Mouse (Mus musculus): ENCODE measurements around the gene Ssh3. TPM values are rescaled to one million over a fixed set of nuclear protein-coding genes. Genes with fewer than 3 reads are reported as not detected.

The Ssh3 gene
- polyA plus RNA-seq, 1 experiment = 98.0 TPM

DNA sequence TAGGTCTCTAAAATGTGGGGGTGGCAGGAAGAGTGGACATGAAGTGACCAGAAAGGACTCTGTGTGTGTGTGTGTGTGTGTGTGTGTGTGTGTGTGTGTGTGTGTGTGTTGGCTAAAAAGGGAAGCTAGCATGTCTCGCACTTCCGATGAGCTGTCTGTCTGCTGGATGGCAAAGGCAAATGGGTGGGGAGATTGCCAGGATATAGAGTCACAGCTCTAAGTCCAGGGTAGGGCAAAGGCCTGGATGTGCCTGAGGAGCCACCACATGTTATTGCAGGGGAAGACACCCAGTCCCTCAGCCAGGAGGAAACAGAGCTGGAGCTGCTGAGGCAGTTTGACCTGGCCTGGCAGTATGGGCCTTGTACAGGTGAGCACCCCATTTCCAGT, 36.8 kb downstream of the Ssh3 start:
- no peak for DNase-seq
- Histone ChIP-seq H3K4me3 (replicated peaks; ENCODE audit: extremely low read depth, low read depth, low read length) (peak overlapping the region; percentile 79), H3K4me1 (ENCODE audit: control insufficient read depth, insufficient read depth, low read length) (peaks cover 12% of the 10 kb centered on the region)
- WGBS = 9% methylated on average over 2 of the region's 2 CpGs
- TF ChIP-seq POLR2A (IDR thresholded peaks at IDR 0.05; ENCODE audit: borderline replicate concordance, extremely low read depth, low read depth, low read length) = peak; percentile 48; the same call in 1 of the 2 replicates
- no peak for TF ChIP-seq CTCF (IDR thresholded peaks at IDR 0.05; ENCODE audit: insufficient read depth, low read length)

DNA sequence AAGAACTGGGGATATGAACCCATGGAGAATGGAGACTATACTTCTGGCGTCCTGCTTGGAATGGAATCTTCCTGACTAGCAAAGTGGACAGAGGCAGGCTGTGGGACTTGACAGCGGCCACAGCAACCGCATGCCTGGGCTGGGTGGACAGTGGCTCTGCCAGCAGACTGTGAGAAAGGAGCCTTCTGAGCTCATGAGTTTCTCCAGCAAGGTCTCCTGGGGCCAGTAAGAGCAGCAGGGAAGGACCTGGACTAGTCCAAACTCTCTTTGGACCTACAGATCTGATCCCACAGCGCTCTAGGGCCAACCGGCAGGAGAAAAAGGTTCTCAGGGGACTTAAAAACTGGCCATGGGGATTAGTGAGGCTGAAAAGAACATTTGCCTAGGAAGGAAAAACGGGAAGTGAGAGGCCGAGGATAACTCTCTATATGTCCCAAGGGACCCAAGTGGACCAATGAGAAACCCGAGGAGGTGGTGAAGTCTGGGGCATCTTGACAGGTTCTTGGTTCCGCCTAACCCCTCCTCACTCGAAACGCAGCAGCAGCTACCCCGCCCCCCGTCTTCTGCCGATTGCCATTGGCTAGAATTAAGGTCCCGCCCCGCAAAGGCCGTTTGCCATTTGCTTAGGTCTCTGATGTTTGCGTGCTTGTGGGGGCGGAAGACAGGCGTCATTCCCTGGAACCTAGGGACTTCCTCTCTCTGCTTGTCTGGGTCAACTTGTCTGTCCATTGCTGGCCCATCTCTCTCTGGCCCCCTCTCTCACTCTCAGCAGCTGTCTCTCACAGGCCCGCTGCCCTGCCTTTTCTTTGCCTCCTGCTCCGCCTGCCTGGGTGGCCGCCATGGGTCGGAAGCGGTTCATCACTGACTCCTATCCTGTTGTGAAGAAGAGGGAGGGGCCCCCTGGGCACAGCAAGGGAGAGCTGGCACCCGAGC, 37.5 kb downstream of the Ssh3 start, which contains the start of gene Pold4:
Pold4 (plus strand) TSS at position 647 of the 933 bp plus-strand sequence.
- peaks cover 12% of the 10 kb centered on the region for H3K4me1 ChIP-seq (ENCODE audit: control insufficient read depth, insufficient read depth, low read length)
- peak; percentile 96 for DNase-seq
- WGBS = 7% methylated on average over 26 of the region's 26 CpGs
- no peak for TF ChIP-seq CTCF (IDR thresholded peaks at IDR 0.05; ENCODE audit: insufficient read depth, low read length)
- TF ChIP-seq POLR2A (IDR thresholded peaks at IDR 0.05; ENCODE audit: borderline replicate concordance, extremely low read depth, low read depth, low read length) = peak; percentile 93; the same call in 1 of the 2 replicates
- H3K4me3 ChIP-seq (replicated peaks; ENCODE audit: extremely low read depth, low read depth, low read length) = peak within 1 kb of the TSS; percentile 79

DNA sequence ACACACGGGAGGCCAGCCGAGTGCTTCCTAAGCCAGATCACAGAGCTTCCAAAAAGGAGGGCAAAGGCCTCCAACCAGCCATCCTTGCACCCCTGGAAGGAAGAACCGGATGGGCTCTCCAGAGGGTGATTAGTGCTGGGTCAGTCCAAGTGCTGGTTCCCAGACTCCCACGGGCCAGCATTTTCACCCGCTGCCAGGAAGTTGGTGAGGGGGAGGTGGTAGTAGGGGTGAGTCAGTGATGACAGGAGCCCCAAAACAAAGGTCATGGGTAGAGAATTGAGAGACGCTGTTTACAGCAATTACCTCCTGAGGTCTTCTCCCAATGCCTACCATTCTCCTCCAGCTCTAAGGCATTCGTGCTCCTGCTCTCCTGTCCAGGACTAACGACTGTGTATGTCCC, 38.6 kb downstream of the Ssh3 start:
- TF ChIP-seq POLR2A (IDR thresholded peaks at IDR 0.05; ENCODE audit: borderline replicate concordance, extremely low read depth, low read depth, low read length) (no peak), CTCF (IDR thresholded peaks at IDR 0.05; ENCODE audit: insufficient read depth, low read length) (no peak)
- Histone ChIP-seq H3K4me1 (ENCODE audit: control insufficient read depth, insufficient read depth, low read length) (peaks cover 12% of the 10 kb centered on the region), H3K4me3 (replicated peaks; ENCODE audit: extremely low read depth, low read depth, low read length) (no peak overlapping the region)
- WGBS = 54% methylated on average over 8 of the region's 8 CpGs
- DNase-seq = no peak

DNA sequence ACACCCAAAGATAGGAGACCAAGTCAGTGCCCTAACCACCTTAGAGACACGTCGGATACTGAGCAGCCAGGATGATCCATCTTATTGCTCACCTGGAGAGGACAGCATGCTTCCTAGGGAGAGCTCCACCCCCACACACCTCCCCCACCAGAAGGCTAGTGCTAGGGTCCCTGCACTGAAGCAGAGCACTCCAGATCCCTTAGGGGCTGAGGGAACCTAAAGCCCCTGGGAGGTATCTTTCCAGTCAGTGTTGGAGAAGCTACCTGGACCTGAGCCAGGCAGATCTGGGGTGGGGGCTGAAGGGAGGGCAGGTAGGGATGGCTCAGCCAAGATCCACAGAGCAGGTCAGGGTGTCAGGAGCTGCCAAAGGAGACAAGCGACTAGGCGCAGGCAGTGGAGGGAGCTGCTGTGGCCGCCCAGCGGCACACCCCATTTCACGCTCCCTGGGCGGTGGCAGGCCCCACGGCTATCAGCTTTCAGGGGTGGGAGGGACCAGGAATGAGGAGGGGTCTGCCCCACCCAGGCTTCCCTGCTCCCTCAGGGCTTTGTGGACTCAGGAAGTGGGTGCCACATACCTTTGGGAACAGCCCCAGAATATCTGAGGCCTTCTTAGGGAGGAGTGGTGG, 39.4 kb downstream of the Ssh3 start:
- Histone ChIP-seq H3K4me3 (replicated peaks; ENCODE audit: extremely low read depth, low read depth, low read length) (no peak overlapping the region), H3K4me1 (ENCODE audit: control insufficient read depth, insufficient read depth, low read length) (peaks cover 12% of the 10 kb centered on the region)
- TF ChIP-seq POLR2A (IDR thresholded peaks at IDR 0.05; ENCODE audit: borderline replicate concordance, extremely low read depth, low read depth, low read length) (no peak), CTCF (IDR thresholded peaks at IDR 0.05; ENCODE audit: insufficient read depth, low read length) (no peak)
- 64% methylated on average over 9 of the region's 9 CpGs for WGBS
- no peak for DNase-seq

DNA sequence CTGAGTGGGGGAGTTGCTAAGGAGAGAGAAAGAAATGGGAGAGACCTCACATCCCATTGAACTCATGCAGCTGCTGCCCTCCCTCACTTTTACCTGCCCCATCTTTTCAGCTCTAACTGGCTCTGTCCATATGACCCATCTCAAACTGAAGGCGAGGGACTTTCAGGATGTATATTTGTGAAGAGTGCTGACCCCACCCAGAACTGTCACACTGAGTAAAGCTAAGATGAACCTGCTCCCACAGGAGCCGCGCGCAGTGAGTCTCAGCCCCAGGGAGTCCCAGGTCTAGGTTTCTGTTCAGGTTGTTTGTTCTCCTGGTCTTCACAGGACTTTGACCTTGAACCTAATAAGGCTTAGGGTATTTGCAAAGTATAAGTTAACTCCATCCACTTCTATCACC, 40.1 kb downstream of the Ssh3 start:
- WGBS = 73% methylated on average over 4 of the region's 4 CpGs
- TF ChIP-seq CTCF (IDR thresholded peaks at IDR 0.05; ENCODE audit: insufficient read depth, low read length) (no peak), POLR2A (IDR thresholded peaks at IDR 0.05; ENCODE audit: borderline replicate concordance, extremely low read depth, low read depth, low read length) (no peak)
- H3K4me3 ChIP-seq (replicated peaks; ENCODE audit: extremely low read depth, low read depth, low read length) = no peak overlapping the region
- no peak for DNase-seq
- H3K4me1 ChIP-seq (ENCODE audit: control insufficient read depth, insufficient read depth, low read length) = peaks cover 12% of the 10 kb centered on the region

DNA sequence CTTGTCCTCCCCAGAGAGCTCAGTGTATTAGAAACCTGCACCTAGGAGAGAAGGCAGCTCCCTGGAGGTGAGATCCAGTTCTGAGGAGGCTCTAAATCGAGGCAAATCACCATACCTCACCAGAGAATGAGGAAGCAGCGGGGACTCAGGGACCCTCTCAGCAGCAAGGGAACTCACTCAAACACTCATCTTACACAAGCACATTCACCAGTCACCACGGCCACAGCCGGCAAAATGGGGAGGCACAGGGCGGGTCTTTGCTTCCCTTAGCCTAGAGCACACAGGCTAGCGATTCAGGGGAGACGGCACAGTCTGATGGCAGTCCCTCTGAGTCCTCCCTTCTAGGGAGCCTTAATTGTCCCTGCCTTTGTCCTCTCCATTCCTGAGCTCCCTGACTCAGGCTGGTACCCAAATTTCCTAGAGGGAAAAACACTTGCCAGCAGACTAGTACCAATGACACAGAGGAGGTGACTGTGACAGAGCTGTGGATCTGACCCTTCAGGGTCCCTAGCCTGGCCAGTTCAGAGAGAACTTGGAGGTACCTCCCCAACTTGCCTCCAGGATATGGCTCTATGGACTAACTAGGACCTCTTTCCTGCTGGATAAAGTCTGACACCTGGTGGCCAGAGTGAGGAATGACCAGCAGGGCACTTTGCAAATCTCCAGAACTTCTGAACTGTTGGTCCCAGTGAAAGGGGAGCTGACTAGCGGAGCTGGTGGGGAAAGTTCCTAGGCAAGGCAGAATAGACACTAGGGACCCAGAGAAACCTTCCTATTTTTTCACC, 40.9 kb downstream of the Ssh3 start:
- Histone ChIP-seq H3K4me3 (replicated peaks; ENCODE audit: extremely low read depth, low read depth, low read length) (no peak overlapping the region), H3K4me1 (ENCODE audit: control insufficient read depth, insufficient read depth, low read length) (peaks cover 12% of the 10 kb centered on the region)
- TF ChIP-seq CTCF (IDR thresholded peaks at IDR 0.05; ENCODE audit: insufficient read depth, low read length) (peak; percentile 76), POLR2A (IDR thresholded peaks at IDR 0.05; ENCODE audit: borderline replicate concordance, extremely low read depth, low read depth, low read length) (no peak)
- DNase-seq = peak; percentile 58
- 13% methylated on average over 8 of the region's 8 CpGs for WGBS

DNA sequence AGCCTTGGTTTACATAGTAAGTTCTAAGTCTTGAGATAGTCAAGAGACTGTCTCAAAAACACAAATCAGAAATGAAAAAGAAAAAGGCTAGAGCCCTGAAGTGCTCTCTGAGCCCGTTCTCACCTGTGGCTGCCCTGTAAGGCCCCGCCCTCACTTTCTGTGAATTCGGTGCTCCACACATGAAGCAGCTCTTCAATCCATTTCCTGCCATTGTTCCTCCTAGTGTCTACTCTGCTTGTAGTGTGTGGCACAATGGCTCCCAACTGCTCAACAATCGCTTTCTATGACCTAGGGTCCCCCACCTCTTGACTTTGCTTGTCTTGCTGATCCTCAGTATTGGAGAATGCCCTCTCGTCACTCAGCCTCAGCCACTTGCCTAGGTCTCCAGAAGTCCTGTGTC, 41.5 kb downstream of the Ssh3 start:
- 45% methylated on average over 5 of the region's 5 CpGs for WGBS
- TF ChIP-seq CTCF (IDR thresholded peaks at IDR 0.05; ENCODE audit: insufficient read depth, low read length) = no peak
- no peak for TF ChIP-seq POLR2A (IDR thresholded peaks at IDR 0.05; ENCODE audit: borderline replicate concordance, extremely low read depth, low read depth, low read length)
- no peak for DNase-seq
- peaks cover 10% of the 10 kb centered on the region for H3K4me1 ChIP-seq (ENCODE audit: control insufficient read depth, insufficient read depth, low read length)
- H3K4me3 ChIP-seq (replicated peaks; ENCODE audit: extremely low read depth, low read depth, low read length) = no peak overlapping the region

DNA sequence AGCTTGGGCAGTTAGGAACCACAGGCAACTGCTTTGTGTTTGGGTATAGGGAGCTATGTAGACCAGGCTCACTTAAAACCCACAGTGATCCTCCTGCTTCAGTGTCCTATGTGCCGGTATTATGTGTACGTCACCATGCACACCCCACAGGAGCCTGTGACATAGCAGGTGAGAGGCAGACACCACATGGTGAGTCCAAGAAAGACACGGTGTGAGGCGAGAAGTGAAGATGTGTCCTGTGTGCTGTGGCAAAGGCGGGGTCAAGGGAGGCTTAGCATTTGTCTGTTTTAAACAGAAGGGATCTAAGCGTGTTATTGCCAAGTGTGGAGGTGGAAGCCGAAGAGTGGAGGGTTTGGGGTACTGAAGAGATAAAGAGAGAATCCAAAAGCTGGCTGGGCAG, 42.2 kb downstream of the Ssh3 start:
- H3K4me3 ChIP-seq (replicated peaks; ENCODE audit: extremely low read depth, low read depth, low read length) = no peak overlapping the region
- H3K4me1 ChIP-seq (ENCODE audit: control insufficient read depth, insufficient read depth, low read length) = peaks cover 10% of the 10 kb centered on the region
- TF ChIP-seq CTCF (IDR thresholded peaks at IDR 0.05; ENCODE audit: insufficient read depth, low read length) (no peak), POLR2A (IDR thresholded peaks at IDR 0.05; ENCODE audit: borderline replicate concordance, extremely low read depth, low read depth, low read length) (no peak)
- 77% methylated on average over 7 of the region's 7 CpGs for WGBS
- DNase-seq = no peak

DNA sequence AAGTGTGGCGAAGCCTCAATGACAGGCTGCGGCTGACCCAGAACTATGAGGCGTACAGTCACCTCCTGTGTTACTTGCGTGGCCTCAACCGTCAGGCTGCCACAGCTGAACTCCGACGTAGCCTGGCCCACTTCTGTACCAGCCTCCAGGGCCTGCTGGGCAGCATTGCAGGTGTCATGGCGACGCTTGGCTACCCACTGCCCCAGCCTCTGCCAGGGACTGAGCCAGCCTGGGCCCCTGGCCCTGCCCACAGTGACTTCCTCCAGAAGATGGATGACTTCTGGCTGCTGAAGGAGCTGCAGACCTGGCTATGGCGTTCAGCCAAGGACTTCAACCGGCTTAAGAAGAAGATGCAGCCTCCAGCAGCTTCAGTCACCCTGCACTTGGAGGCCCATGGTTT, 46.8 kb downstream of the Ssh3 start:
- WGBS = 56% methylated on average over 11 of the region's 11 CpGs
- Histone ChIP-seq H3K4me1 (ENCODE audit: control insufficient read depth, insufficient read depth, low read length) (peaks cover 11% of the 10 kb centered on the region), H3K4me3 (replicated peaks; ENCODE audit: extremely low read depth, low read depth, low read length) (no peak overlapping the region)
- no peak for DNase-seq
- TF ChIP-seq CTCF (IDR thresholded peaks at IDR 0.05; ENCODE audit: insufficient read depth, low read length) = no peak
- TF ChIP-seq POLR2A (IDR thresholded peaks at IDR 0.05; ENCODE audit: borderline replicate concordance, extremely low read depth, low read depth, low read length) = peak; percentile 8; the same call in 1 of the 2 replicates
